Mouse (Mus musculus): ENCODE measurements around the gene Man2b2.

The Man2b2 gene

GRCm38 (mm10) chr5:36835933-36836332 is 5.5 kb upstream of the Man2b2 start:
- peak; percentile 67 for DNase-seq (ENCODE audit: low read depth, low spot score)

GRCm38 (mm10) chr5:36831272-36831671 is 819 bp upstream of the Man2b2 start:
- DNase-seq (ENCODE audit: low read depth, low spot score) = no peak

- DNase-seq (ENCODE audit: low read depth, low spot score) = no peak
These were observed 1.4 kb downstream of the Man2b2 start for GRCm38 (mm10) chr5:36829098-36829497.

- no peak for DNase-seq (ENCODE audit: low read depth, low spot score)
These were observed 7.5 kb downstream of the Man2b2 start for GRCm38 (mm10) chr5:36822907-36823306.

- peak; percentile 49 for DNase-seq (ENCODE audit: low read depth, low spot score)
These were observed 10.3 kb downstream of the Man2b2 start for GRCm38 (mm10) chr5:36820142-36820541.

- DNase-seq (ENCODE audit: low read depth, low spot score) = no peak
These were observed 10.7 kb downstream of the Man2b2 start for GRCm38 (mm10) chr5:36819742-36820141.

- DNase-seq (ENCODE audit: low read depth, low spot score) = no peak
These were observed 12.7 kb downstream of the Man2b2 start for GRCm38 (mm10) chr5:36817738-36818137.

- DNase-seq (ENCODE audit: low read depth, low spot score) = no peak
These were observed 15.9 kb downstream of the Man2b2 start for GRCm38 (mm10) chr5:36814554-36814953.

- peak; percentile 54 for DNase-seq (ENCODE audit: low read depth, low spot score)
These were observed 19.0 kb downstream of the Man2b2 start for GRCm38 (mm10) chr5:36811413-36811812.

- DNase-seq (ENCODE audit: low read depth, low spot score) = no peak
These were observed 19.8 kb downstream of the Man2b2 start for GRCm38 (mm10) chr5:36810634-36811033.

GRCm38 (mm10) chr5:36809123-36809522 is 21.3 kb downstream of the Man2b2 start:
- no peak for DNase-seq (ENCODE audit: low read depth, low spot score)

- no peak for DNase-seq (ENCODE audit: low read depth, low spot score)
These were observed 23.3 kb downstream of the Man2b2 start for GRCm38 (mm10) chr5:36807106-36807505.

GRCm38 (mm10) chr5:36797291-36797690 is 33.2 kb downstream of the Man2b2 start:
- no peak for DNase-seq (ENCODE audit: low read depth, low spot score)

- DNase-seq (ENCODE audit: low read depth, low spot score) = peak; percentile 97
These were observed 34.0 kb downstream of the Man2b2 start, which contains the start of gene Mrfap1 for GRCm38 (mm10) chr5:36796296-36797014. Mrfap1 (minus strand) TSS chr5:36796772.

- DNase-seq (ENCODE audit: low read depth, low spot score) = peak; percentile 80
These were observed 34.7 kb downstream of the Man2b2 start for GRCm38 (mm10) chr5:36795647-36796295.

- no peak for DNase-seq (ENCODE audit: low read depth, low spot score)
These were observed 38.6 kb downstream of the Man2b2 start for GRCm38 (mm10) chr5:36791861-36792260.

- no peak for DNase-seq (ENCODE audit: low read depth, low spot score)
These were observed 44.4 kb downstream of the Man2b2 start for GRCm38 (mm10) chr5:36786052-36786451.

- DNase-seq (ENCODE audit: low read depth, low spot score) = no peak
These were observed 50.9 kb downstream of the Man2b2 start for GRCm38 (mm10) chr5:36779512-36779911.

- DNase-seq (ENCODE audit: low read depth, low spot score) = no peak
These were observed 51.6 kb downstream of the Man2b2 start for GRCm38 (mm10) chr5:36778901-36779300.

- no peak for DNase-seq (ENCODE audit: low read depth, low spot score)
These were observed 53.3 kb downstream of the Man2b2 start for GRCm38 (mm10) chr5:36777186-36777585.

GRCm38 (mm10) chr5:36776021-36776575 is 54.4 kb downstream of the Man2b2 start:
- no peak for DNase-seq (ENCODE audit: low read depth, low spot score)

GRCm38 (mm10) chr5:36775317-36775716 is 55.1 kb downstream of the Man2b2 start:
- DNase-seq (ENCODE audit: low read depth, low spot score) = no peak

GRCm38 (mm10) chr5:36772586-36772985 is 57.9 kb downstream of the Man2b2 start:
- DNase-seq (ENCODE audit: low read depth, low spot score) = no peak
